Mouse (Mus musculus): ENCODE measurements around the gene Tgfb2.

GRCm38 (mm10) chr1:186698583-186699338 lies 7.0 kb downstream of the Tgfb2 start:
- TF ChIP-seq CTCF (IDR thresholded peaks at IDR 0.05; ENCODE audit: low read depth) (peak; percentile 50), EP300 (IDR thresholded peaks at IDR 0.05; ENCODE audit: low read depth) (no peak)
